Mouse (Mus musculus) lung, embryonic 14.5 days (tissue): ENCODE results near the gene Nnmt. TPM values are rescaled to one million over a fixed set of nuclear protein-coding genes. Genes with fewer than 3 reads are reported as not detected.

Experiments used
- ATAC-seq: fragments of 200-750 bp; cut with Nextera tagmentation; 2 replicates; pipeline ENCODE4 v1.8.0; 2017; ENCODE audit warnings: mild to moderate bottlenecking, moderate TSS enrichment, moderate library complexity; ENCODE audit not compliant: insufficient read depth
- DNase-seq: peaks from one replicate; pipeline ENCODE4 v3.0.0-alpha.2; 2015
- H3K27ac ChIP-seq: fragments of 300-500 bp; sonication (generic); 2 replicates; pipeline ENCODE4 v1.5.1; 2014; ENCODE audit warnings: low read depth, mild to moderate bottlenecking, moderate library complexity
- H3K27me3 ChIP-seq: fragments of 300-500 bp; sonication (generic); 2 replicates; pipeline ENCODE4 v1.6.1; 2014; ENCODE audit warnings: low read length, control low read depth; ENCODE audit not compliant: insufficient read depth
- H3K36me3 ChIP-seq: fragments of 300-500 bp; sonication (generic); 2 replicates; pipeline ENCODE4 v1.6.1; 2014; ENCODE audit warnings: control low read depth; ENCODE audit not compliant: insufficient read depth
- H3K4me1 ChIP-seq: fragments of 300-500 bp; sonication (generic); 2 replicates; pipeline ENCODE4 v1.6.1; 2014; ENCODE audit warnings: antibody characterized with exemption, control low read depth; ENCODE audit not compliant: insufficient read depth
- H3K4me2 ChIP-seq: fragments of 300-500 bp; sonication (generic); 2 replicates; pipeline ENCODE4 v1.6.1; 2014; ENCODE audit warnings: mild to moderate bottlenecking
- H3K4me3 ChIP-seq: fragments of 300-500 bp; sonication (generic); 2 replicates; pipeline ENCODE4 v1.5.1; 2014; ENCODE audit warnings: low read depth, low read length
- H3K9ac ChIP-seq: fragments of 300-500 bp; sonication (generic); 2 replicates; pipeline ENCODE4 v1.6.1; 2014
- H3K9me3 ChIP-seq: fragments of 300-500 bp; sonication (generic); 2 replicates; pipeline ENCODE4 v1.6.1; 2016; ENCODE audit warnings: low read depth, low read length, control low read depth
- CTCF ChIP-seq: IDR thresholded peaks from 2 replicates; pipeline ENCODE4 v1.5.1; 2016; ENCODE audit warnings: antibody characterized with exemption, low read depth
- WGBS: fragments of 180-500 bp; shearing (Covaris S2); extraction: QIAGEN DNeasy Blood & Tissue Kit; methylation state at CpG from one replicate; pipeline ENCODE4 v1.1.7; 2014; 5-methylcytosine and 5-hydroxymethylcytosine counted together
- polyA plus RNA-seq: library from polyadenylated mRNA; unstranded; fragments of >200 nt; fragmentation: Nextera tagmentation; extraction: Ambion mirVana; gene quantifications from 2 replicates; pipeline ENCODE4 v1.2.1, GENCODE M21; 2014

Nnmt gene
- polyA plus RNA-seq, 1 experiment from 2014 or later: 0.71 TPM

DNA sequence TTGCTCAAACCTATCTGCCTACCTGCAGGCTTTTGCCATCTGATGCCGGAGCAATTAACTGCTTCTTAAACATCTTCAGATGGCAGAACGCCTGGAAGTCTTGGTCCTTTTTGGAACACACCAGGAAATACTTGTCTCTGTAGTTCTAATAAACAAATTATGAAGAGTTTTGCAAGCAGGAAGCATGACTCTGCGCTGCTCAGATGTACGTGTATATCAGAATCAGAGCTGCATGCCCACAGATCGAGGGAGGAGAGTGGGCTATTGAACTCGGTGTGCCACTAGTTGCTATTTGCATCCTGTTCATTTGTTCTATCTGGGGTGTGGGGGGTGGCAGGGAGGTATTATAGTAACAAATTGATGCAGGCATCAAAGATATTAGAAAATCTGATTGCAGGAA lies 28.2 kb upstream of the Nnmt start:
- no peak overlapping the region for H3K4me3 ChIP-seq
- H3K9me3 ChIP-seq: no peaks in the 10 kb centered on the region
- ATAC-seq (no peak), DNase-seq (no peak)
- no peak overlapping the region for H3K27ac ChIP-seq
- TF ChIP-seq CTCF: no peak
- no peaks in the 10 kb centered on the region for H3K36me3 ChIP-seq
- H3K4me1 ChIP-seq: no peaks in the 10 kb centered on the region
- H3K9ac ChIP-seq: no peak overlapping the region
- H3K27me3 ChIP-seq: peaks cover 15% of the 10 kb centered on the region
- WGBS: 71% methylated on average over 6 of the region's 6 CpGs
- H3K4me2 ChIP-seq: no peak overlapping the region

DNA sequence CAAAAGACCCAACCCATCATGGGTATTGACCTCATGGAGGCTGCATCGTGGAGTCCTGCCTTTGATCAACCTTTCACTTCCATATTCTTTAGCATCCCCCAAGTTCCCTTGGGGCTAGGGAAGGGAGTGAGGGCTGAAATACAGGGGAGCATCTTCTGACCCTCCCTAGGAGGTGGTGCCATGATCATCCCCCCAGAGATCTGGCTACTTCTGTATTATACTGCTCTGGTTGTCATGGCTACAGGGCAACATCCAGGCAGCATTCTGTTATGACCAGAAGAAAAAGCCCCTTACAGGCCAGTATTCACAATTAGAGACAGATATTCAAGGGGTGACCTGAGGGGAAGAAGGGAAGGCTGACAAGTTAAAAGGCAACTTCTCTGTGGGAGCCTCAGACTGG lies 14.3 kb upstream of the Nnmt start:
- no peaks in the 10 kb centered on the region for H3K9me3 ChIP-seq
- no peak overlapping the region for H3K9ac ChIP-seq
- no peak overlapping the region for H3K4me2 ChIP-seq
- H3K4me1 ChIP-seq: no peaks in the 10 kb centered on the region
- no peak overlapping the region for H3K27ac ChIP-seq
- ATAC-seq (no peak), DNase-seq (no peak)
- no peaks in the 10 kb centered on the region for H3K36me3 ChIP-seq
- H3K4me3 ChIP-seq: no peak overlapping the region
- no peak for TF ChIP-seq CTCF
- 72% methylated on average over 1 of the region's 1 CpGs for WGBS
- no peaks in the 10 kb centered on the region for H3K27me3 ChIP-seq

DNA sequence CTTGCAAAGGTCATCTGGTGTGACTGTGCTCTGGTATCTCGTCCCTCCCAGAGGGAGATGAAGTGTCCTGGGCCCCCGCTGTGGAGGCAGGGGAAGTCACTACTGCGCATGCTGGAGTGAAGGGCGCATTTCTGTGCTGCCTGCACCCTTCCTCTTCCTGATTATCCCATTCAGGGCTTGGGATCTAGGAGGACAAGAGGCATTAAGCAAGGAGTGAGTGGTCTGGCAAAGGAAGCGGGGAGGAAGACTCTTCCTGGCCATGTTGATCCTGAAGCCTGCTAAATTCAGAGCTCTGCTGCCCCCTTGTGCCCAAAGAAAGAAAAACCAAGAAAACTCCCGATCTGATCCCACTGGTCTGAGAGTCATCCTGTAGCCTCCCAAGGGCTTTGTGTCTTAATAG lies 13.6 kb upstream of the Nnmt start:
- DNase-seq (peak; percentile 93), ATAC-seq (peak; percentile 44; the same call in 1 of the 2 replicates)
- H3K4me1 ChIP-seq: no peaks in the 10 kb centered on the region
- no peaks in the 10 kb centered on the region for H3K9me3 ChIP-seq
- H3K27me3 ChIP-seq: no peaks in the 10 kb centered on the region
- no peak overlapping the region for H3K27ac ChIP-seq
- H3K4me2 ChIP-seq: peak overlapping the region; percentile 31; the same call in 1 of the 2 replicates
- no peak overlapping the region for H3K4me3 ChIP-seq
- no peak overlapping the region for H3K9ac ChIP-seq
- TF ChIP-seq CTCF: peak; percentile 76
- H3K36me3 ChIP-seq: no peaks in the 10 kb centered on the region
- 27% methylated on average over 6 of the region's 6 CpGs for WGBS

DNA sequence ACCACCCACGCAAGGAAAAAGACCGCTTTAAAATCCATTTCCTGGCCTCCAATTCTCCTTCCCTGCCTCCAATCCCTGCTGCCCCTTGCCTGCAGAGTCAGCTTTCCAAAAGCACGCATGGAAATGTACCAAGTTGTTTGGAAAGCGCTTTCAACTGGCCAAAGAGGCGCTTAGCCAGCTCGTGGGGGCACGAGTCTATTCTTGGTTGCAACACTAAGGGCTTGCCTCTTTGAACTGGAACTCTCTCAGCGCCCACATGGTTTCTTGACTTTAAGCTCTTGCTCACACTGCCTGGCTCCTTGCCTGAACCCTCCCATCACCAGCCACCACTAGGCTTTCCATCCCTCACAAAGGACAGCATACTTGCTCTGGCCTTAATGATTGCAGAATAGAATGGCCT lies 13.2 kb upstream of the Nnmt start:
- DNase-seq (peak; percentile 17), ATAC-seq (no peak)
- Histone ChIP-seq H3K9ac (no peak overlapping the region), H3K4me1 (no peaks in the 10 kb centered on the region), H3K9me3 (no peaks in the 10 kb centered on the region), H3K27me3 (no peaks in the 10 kb centered on the region), H3K36me3 (no peaks in the 10 kb centered on the region), H3K4me2 (peak overlapping the region; percentile 31; the same call in 1 of the 2 replicates), H3K4me3 (no peak overlapping the region), H3K27ac (no peak overlapping the region)
- WGBS: 60% methylated on average over 8 of the region's 8 CpGs
- no peak for TF ChIP-seq CTCF

DNA sequence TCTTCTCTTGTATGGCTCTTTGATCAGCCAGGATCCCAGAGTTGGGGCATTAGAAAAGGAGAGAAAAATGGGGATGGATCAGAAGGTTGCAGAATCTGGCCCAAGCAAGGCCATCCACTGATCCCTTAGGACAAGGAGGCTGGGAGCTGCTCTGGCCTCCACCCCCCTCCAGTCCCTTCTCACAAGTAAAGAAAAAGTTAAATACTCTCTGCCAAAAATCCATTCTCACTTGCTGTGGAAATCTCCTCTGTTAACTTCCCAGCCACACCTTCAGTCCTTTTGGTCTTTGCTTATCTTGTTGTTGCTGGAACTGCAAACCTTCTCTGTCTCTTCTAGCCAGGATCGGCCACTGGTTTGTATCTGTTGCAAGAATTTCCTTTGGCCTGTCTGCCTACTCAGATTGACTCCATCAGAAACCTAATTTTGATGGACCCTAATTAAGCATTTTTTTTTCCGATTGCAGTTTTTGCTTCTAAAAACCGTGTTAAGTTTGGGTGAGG lies 12.6 kb upstream of the Nnmt start:
- no peak for TF ChIP-seq CTCF
- H3K9ac ChIP-seq: no peak overlapping the region
- DNase-seq (no peak), ATAC-seq (no peak)
- WGBS: 74% methylated on average over 3 of the region's 3 CpGs
- no peak overlapping the region for H3K27ac ChIP-seq
- H3K27me3 ChIP-seq: no peaks in the 10 kb centered on the region
- H3K9me3 ChIP-seq: no peaks in the 10 kb centered on the region
- no peaks in the 10 kb centered on the region for H3K36me3 ChIP-seq
- H3K4me3 ChIP-seq: no peak overlapping the region
- H3K4me2 ChIP-seq: no peak overlapping the region
- H3K4me1 ChIP-seq: no peaks in the 10 kb centered on the region

DNA sequence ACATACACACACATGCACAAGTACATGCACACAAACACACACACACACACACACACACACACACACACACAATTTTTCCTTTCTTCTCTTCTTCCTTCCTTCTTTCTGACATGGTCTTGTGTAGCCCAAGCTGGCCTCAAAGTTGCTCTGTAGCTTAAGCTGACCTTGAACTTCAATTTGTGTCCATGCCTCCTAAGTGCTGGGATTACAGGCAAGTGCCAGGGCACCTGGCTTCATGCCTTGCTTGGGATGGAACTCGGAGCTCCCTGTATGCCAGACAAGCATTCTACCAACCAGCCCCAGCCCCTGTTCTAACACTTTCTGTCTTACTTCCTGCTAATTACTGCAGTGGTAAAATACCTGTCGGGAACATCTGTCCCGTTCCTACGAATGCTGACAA lies 8.3 kb upstream of the Nnmt start:
- H3K4me1 ChIP-seq: no peaks in the 10 kb centered on the region
- no peak overlapping the region for H3K4me3 ChIP-seq
- no peaks in the 10 kb centered on the region for H3K9me3 ChIP-seq
- DNase-seq (no peak), ATAC-seq (no peak)
- H3K27me3 ChIP-seq: no peaks in the 10 kb centered on the region
- no peak for TF ChIP-seq CTCF
- 81% methylated on average over 4 of the region's 4 CpGs for WGBS
- H3K27ac ChIP-seq: no peak overlapping the region
- H3K9ac ChIP-seq: no peak overlapping the region
- no peak overlapping the region for H3K4me2 ChIP-seq
- no peaks in the 10 kb centered on the region for H3K36me3 ChIP-seq

DNA sequence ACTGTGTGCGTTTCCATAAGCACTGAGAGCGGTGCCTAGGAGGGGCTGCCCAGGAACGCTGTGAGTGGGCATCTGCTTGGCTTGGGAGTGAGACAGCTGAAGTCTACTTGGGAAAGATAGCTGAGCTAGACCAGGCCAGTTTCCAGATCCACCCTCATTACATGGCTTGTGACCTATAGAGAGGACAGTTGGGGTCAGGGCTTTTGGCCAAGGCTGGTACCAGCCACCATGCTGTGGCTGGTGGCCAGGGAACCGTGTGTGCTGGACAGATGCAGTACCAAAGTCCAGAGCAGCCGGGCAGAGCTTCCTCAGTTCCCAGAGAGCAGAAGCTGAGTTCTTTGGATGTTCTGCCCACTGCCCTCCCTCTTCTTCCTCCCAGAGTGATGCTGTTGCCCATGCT lies 7.6 kb upstream of the Nnmt start:
- ATAC-seq (no peak), DNase-seq (no peak)
- H3K4me1 ChIP-seq: no peaks in the 10 kb centered on the region
- no peak overlapping the region for H3K4me3 ChIP-seq
- H3K27ac ChIP-seq: no peak overlapping the region
- no peak overlapping the region for H3K9ac ChIP-seq
- no peak overlapping the region for H3K4me2 ChIP-seq
- no peaks in the 10 kb centered on the region for H3K27me3 ChIP-seq
- no peak for TF ChIP-seq CTCF
- H3K36me3 ChIP-seq: no peaks in the 10 kb centered on the region
- 76% methylated on average over 5 of the region's 5 CpGs for WGBS
- H3K9me3 ChIP-seq: no peaks in the 10 kb centered on the region

DNA sequence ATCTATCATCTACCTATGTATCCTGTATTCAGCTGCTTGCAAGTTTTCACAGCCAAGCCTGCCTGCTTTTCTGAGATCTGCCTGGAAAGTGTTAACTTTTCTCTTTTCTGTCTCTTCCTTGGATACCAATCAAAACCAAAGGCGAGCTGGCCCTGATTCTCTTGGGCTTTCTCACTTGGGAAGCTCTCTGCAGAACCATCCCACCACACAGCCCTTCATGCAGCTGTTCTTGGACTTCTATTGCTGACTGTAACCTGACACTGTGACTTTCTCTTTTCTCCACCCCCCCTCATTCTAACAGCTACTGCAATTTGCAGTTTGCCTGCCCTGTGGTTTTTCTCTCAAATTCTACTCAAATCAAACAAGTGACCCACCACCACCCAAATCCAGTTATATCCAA lies 6.1 kb upstream of the Nnmt start:
- Histone ChIP-seq H3K9me3 (no peaks in the 10 kb centered on the region), H3K9ac (no peak overlapping the region), H3K36me3 (no peaks in the 10 kb centered on the region), H3K4me1 (no peaks in the 10 kb centered on the region), H3K4me3 (no peak overlapping the region), H3K4me2 (no peak overlapping the region), H3K27me3 (no peaks in the 10 kb centered on the region), H3K27ac (no peak overlapping the region)
- no peak for TF ChIP-seq CTCF
- ATAC-seq: no peak
- WGBS: 38% methylated on average over 1 of the region's 1 CpGs
- DNase-seq: no peak
